Mouse (Mus musculus) 416B (cell line): Measurements from ENCODE around the gene Trpt1.
"Not testable (repeated sequence)": the region's sequence is repeated elsewhere in the genome, so short reads cannot be mapped to it uniquely, and the experiment has no call there.

Experiments used
- DNase-seq: peaks from one replicate; pipeline ENCODE4 v3.0.0; 2011; ENCODE audit warnings: low read depth

Trpt1 gene

GRCm38 (mm10) chr19:6974211-6975205 is 21.4 kb upstream of the Trpt1 start, which contains the start of gene Ppp1r14b:
Gene Ppp1r14b, plus strand, starts transcription at chr19:6974968.
- peak; percentile 95 for DNase-seq

GRCm38 (mm10) chr19:6975537-6976521 is 20.1 kb upstream of the Trpt1 start, which contains the start of gene Plcb3:
Gene Plcb3, minus strand, starts transcription at chr19:6976470.
- DNase-seq, result peak; percentile 85

- DNase-seq, result no peak
Measured at GRCm38 (mm10) chr19:6977759-6978638, 17.9 kb upstream of the Trpt1 start.

GRCm38 (mm10) chr19:6978639-6978974 is 17.3 kb upstream of the Trpt1 start:
- DNase-seq, result no peak

GRCm38 (mm10) chr19:6979001-6979479 is 16.9 kb upstream of the Trpt1 start:
- DNase-seq, result peak; percentile 55

DNA sequence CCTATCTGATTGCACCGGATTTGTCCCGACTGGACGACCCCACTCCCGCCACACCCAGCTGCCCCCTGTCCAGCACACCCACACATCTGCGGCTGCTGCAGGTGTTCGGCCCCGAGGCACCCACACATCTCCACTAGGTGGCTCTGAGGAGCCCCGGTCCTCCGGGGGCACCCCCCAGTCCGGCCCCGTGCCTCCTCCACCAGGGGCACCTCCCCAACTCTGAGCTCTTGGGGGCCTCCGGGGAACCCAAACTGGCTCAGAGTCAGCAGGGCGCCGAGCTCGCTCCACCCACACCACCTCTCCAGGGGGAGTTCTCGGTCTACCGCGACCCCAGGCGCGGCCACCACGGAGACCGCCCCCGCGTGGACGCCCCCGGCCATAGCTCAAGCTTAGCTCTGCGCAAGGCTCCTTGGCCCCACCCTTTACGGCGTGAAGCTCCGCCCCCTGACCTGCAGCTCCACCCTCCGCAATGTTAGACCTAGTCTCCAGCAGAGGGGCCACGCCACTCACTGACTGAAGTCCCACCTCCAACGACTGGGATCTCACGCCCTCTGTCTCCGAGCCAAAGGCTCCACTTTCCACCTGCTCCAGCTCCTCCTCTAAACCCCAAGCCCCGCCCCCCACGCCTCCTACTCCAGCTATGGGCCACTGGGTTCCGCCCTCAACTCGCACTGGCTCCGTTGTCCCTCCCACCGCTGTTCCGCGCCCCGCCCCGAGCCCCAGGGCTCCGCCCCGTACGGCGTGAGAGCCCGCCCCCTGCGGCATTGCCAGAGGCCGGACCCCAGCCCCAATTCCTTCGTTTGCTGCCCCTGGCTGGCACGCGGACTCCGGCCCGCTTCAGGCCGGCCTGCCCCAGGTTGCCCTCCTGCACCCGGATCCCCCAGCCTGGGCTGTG is 16.2 kb upstream of the Trpt1 start:
- peak; percentile 100 for DNase-seq

DNA sequence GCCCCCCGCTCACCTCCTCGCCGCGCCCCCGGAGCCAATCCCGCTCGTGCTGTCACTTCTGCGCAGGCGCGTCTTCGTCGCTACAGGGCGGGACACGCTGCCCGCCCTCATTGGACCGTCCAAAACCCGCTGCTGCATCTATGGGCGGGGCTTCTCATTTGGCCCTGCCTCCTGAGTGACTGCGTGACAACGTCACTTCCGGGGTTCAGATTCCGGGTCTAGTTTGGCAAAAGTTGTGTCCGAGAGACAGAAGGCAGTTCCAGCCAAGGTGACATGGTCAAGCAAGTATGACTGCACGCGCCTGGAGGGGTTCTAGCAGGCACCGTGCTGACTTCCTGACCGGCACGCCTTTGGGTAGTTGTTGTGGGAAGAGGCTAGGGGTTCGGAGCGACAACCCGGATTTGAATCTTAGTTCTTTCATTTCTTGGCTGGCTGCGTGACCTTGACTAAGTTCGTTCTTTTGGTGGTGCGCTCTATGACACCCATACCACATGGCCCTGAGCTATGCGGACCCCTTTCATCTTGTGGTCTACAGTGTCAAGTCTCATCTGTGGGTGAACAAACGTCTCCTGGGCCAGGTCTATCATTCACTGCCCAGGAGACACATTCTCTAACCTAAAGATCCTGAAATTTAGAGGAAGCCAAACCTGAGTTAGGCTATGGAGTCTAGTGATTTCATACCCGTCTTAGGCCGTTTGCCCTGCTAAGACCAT is 15.4 kb upstream of the Trpt1 start, which contains the start of gene Fkbp2:
Fkbp2 (minus strand) TSS at position 121 of the 713 bp plus-strand sequence.
- peak; percentile 99 for DNase-seq

- DNase-seq, result no peak
Measured at GRCm38 (mm10) chr19:6981465-6981864, 14.5 kb upstream of the Trpt1 start.

GRCm38 (mm10) chr19:6983621-6984020 is 12.3 kb upstream of the Trpt1 start:
- DNase-seq, result no peak

- DNase-seq, result no peak
Measured at GRCm38 (mm10) chr19:6985300-6985699, 10.6 kb upstream of the Trpt1 start.

DNA sequence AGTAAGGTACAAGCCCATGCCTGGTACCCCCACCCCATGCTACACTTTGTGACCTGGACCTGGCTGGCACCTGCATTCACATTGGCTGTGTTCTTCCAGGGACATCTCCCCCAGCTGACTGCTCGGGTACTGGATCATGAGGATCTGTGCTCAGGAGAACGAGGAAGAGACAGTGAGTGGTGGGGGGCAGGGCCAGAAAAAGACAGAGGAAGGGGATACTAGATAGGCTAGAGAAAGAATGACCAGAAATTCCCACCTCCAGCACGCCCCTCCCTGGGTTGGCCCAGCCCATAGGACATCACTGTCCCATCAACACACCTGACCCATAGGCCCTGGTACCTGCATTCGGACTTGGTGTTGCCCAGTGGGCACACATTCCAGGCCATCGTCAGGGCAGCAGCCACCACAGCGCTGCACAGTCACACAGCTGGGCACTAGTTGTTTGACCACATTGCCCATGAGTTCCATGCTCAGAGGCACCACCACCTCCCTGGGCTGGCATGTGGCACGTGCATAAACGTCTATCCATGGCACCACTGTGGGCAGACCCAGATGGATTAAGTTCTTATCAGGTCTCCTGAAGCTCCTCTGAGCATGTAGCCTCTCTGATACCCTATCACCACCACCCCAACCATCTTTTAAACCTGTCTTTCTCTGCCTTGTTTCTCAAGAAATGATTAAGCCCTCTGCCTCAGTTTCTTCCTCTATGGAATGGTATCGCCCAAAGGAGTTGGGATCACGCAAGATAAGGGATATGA is 9.8 kb upstream of the Trpt1 start:
- no peak for DNase-seq

DNA sequence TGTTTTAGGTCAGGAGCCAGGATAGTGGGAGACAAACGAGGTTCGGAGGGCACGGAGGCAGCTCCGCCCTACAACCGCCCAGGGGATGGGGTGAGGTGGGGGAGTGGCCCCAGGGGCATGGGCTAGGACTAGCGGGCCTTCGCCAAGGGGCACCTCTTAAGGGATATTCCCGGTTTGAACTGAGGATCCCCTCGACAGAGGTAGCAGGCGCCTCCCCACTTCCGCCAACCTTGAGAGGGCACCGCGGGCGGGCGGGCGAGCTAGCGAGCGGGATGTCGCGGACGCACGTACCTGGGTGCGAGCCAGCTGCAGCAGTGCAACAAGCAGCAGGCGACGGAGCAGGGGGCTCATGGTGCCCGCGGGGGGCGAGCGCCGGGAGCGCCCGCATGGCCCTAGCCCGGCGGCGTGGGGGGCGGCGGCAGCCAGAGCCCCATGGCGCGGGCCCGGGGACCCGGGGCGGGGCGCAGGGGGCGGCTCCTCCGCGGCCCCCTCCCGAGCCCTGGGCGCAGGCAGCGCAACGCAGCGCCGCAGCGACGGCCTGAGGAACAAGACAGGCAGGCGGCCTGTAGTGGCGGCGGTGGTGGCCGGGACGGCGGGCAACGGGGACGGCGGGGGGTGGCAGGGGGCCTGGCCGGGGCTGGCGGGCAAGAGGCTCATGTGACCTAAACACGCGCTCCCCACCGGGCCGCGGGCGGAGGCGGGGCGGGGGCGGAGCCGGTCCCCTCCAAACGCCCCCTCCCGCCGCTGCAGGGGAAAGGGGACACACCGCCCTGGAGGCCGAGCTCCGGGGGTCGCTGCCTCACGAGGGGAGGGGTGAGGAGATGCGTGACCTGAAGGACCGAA is 8.6 kb upstream of the Trpt1 start, which contains the start of gene Vegfb:
Vegfb (minus strand) TSS at position 591 of the 843 bp plus-strand sequence.
- DNase-seq, result peak; percentile 61

DNA sequence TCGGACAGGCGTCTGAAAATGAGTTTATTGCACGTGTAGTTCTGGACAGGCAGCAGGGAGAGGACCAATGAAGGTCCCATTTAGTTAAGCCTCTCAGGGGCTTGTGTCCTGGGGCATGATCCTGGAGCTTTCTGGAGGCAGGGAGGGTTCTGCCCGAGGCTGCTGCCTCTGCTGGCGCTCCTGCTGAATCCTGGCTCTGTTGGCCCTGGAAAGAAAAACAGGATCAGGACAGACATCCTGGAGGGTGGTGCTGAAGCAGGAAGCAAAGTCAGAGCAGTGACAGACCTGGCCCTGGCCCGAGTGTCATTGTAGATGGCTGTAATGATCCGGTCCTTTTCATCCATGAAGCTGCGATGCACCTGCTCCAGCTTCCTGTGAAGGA is 8.0 kb upstream of the Trpt1 start:
- no peak for DNase-seq

DNA sequence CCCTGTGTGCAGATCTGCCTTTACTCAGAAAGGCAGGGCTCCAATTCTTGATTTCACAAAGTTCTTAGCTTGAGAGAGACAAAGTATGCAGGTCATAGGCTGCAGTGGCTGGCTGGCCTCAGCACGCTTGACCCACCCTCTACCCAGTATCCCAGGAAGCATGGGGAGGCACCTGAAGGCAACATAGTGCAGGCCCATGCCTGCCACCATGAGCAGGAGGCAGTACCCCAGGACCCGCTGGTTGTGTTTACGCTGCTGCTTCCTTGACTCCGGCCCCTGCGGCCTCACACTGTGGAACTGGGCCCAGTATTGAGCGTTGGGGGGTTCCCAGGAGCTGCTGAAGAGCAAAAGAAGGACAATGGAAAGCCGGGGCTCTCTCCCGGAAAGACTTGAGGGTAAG is 6.7 kb upstream of the Trpt1 start:
- no peak for DNase-seq

GRCm38 (mm10) chr19:6990712-6991111 is 5.2 kb upstream of the Trpt1 start:
- DNase-seq, result no peak

GRCm38 (mm10) chr19:6991166-6991565 is 4.8 kb upstream of the Trpt1 start:
- not testable (repeated sequence) for DNase-seq

DNA sequence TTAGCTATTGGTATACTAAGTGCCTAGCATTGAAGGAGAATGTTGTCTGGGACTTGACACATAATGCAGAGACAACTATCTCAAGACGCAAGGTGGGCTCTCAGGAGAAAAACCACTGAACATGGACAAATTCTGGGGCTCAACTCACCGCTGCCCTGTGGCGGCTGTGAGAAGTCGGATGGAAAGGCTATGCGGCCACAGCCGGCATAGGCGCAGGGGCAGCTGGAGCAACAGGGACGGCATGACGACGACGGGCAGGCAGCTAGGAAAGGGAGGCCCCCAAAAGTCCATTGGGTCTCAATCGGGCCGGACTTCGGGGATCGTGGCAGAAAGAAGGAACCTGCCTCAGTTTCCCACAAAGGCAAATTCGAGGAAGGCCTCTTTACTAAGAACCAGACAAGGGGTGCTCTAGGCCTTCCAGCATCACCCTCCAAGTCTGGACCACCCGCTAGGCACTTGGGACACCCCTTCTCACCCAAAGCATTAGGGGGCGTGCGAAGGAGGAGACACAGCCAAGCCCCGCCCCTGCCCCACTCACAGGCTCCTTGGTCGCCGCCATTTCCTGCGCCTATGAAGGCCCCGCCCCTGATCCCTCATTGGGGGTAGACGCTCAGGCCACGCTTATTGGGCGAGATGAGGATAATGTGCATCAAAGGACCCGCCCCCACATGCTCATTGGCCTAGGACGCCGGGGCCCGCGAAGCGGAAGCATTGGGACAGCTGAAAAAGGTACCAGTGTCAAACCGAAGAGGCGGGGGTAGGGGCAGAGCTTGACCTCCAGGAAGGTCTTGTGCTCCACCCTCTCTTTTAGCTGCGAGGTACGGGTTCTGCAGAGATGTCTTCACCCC is 3.7 kb upstream of the Trpt1 start, which contains the start of gene Dnajc4:
Dnajc4 (minus strand) TSS at position 562 of the 848 bp plus-strand sequence.
- DNase-seq, result peak; percentile 99
